Mouse (Mus musculus): Measurements from ENCODE around the gene Glo1. TPM values are rescaled to one million over a fixed set of nuclear protein-coding genes. Genes with fewer than 3 reads are reported as not detected.

Gene Glo1
- total and polyA plus RNA-seq, 3 experiments = 65.7 to 164 (median 146) TPM

DNA sequence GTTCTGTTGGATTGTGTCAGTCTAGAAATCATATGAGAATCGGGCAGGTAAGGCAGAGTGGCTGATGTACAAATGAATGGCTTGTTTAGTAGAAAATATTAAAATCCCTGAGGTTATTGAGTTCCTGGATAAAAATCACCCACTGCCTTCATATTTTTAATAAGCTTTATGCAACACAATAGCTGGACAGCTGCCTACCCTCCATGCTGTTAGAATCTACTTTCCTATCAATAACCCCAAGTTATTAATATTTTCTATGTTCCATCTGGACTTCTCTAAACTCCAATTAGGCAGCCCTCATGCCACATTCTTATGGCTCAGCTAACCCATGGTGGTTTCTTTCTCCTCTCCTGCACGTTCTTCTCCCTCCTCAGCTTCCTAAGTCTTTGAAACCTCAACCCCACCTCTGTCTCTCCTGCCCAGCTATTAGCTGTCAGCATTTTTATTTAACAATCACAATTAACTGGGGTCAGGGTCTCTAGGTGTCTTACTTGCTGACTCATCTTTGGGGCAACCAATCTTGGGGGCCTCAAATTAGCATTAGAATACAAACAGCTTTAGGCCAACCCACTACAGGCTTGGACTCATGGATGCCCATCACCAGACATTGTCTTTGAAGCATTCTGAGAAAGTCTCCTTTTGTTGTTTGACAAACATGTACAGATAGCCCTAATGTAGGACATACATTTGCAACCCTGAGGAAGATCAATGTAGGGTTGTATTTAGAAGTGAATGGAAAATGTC is 43.2 kb downstream of the Glo1 start:
- intact Hi-C loops (cut with DNase I) = no loop called here
- Histone ChIP-seq H3K4me1 (ENCODE audit: control insufficient read depth, insufficient read depth, low read length) (no peaks in the 10 kb centered on the region), H3K27me3 (ENCODE audit: control insufficient read depth, insufficient read depth, low read length) (no peaks in the 10 kb centered on the region), H3K36me3 (ENCODE audit: control insufficient read depth, insufficient read depth, low read length) (no peaks in the 10 kb centered on the region), H3K79me2 (replicated peaks; ENCODE audit: control insufficient read depth, insufficient read depth, low read length) (no peaks in the 10 kb centered on the region), H3K27ac (no peak overlapping the region), H3K4me3 (no peak overlapping the region), H3K9ac (ENCODE audit: low read depth, low read length) (no peak overlapping the region)
- 82% methylated on average over 2 of the region's 2 CpGs for WGBS
- no peak for TF ChIP-seq CTCF (IDR thresholded peaks at IDR 0.05)
- TF ChIP-seq EP300 (IDR thresholded peaks at IDR 0.05; ENCODE audit: insufficient read depth, low read depth, low read length) = no peak
- no peak for TF ChIP-seq POLR2A (IDR thresholded peaks at IDR 0.05; ENCODE audit: insufficient read depth, low read depth, low read length)
- DNase-seq = no peak

DNA sequence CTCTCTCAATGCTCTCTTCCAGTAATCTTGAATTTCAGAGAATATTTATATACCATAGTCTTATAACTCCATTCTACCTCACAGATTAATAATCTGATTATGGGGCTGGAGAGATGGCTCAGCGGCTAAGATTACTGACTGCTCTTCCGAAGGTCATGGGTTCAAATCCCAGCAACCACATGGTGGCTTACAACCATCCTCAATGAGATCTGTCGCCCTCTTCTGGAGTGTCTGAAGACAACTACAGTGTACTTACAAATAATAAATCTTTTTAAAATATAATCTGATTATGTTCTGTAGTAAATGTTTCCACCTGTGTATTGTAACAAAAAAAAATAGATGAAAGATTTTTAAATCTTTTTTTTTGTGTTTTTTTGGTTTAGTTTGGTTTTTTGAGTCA is 44.4 kb downstream of the Glo1 start:
- H3K4me3 ChIP-seq = no peak overlapping the region
- no peaks in the 10 kb centered on the region for H3K27me3 ChIP-seq (ENCODE audit: control insufficient read depth, insufficient read depth, low read length)
- H3K79me2 ChIP-seq (replicated peaks; ENCODE audit: control insufficient read depth, insufficient read depth, low read length) = no peaks in the 10 kb centered on the region
- WGBS = 87% methylated on average over 3 of the region's 3 CpGs
- intact Hi-C loops (cut with DNase I) = no loop called here
- no peaks in the 10 kb centered on the region for H3K4me1 ChIP-seq (ENCODE audit: control insufficient read depth, insufficient read depth, low read length)
- H3K36me3 ChIP-seq (ENCODE audit: control insufficient read depth, insufficient read depth, low read length) = no peaks in the 10 kb centered on the region
- H3K27ac ChIP-seq = no peak overlapping the region
- TF ChIP-seq CTCF (IDR thresholded peaks at IDR 0.05) = peak; percentile 22
- no peak for TF ChIP-seq POLR2A (IDR thresholded peaks at IDR 0.05; ENCODE audit: insufficient read depth, low read depth, low read length)
- no peak for DNase-seq
- H3K9ac ChIP-seq (ENCODE audit: low read depth, low read length) = no peak overlapping the region

DNA sequence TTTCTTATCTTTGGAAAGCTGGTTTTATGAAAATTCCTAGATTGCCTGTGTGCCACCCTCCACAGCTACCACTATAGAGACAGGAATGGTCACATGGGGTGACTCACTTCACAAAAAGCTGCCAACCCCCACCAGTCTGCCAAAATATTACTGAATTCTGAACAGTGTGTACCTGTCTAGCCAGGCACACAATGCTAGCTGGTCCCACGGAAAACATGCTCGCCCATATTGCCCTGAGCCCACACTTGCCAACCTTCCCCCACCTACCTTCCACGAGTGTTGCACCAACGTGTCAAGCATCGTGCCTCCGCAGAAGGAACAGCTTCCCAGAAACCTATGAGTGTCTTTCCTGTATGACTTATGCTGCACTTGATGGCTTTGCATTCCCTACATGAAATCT is 45.5 kb downstream of the Glo1 start:
- intact Hi-C loops (cut with DNase I) = no loop called here
- 84% methylated on average over 6 of the region's 6 CpGs for WGBS

DNA sequence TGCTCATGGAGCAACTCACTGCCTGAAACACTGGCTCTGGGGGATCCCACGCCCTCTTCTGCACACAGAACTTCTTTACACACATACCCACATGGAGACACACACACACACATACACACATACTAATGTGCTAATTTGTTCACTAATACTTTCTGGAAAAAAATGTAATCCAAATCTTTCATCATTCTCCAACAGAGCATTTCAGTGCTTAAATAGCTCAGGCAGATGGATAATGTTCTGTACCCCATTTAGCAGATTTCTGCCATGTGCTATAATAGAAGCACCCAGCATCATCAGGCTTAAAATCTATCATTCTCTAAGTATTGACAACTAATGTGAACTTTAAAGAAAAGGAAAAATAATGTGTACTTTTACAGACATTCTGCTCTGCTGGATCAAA is 45.9 kb downstream of the Glo1 start:
- WGBS = 71% methylated on average over 1 of the region's 1 CpGs
- intact Hi-C loops (cut with DNase I) = no loop called here

More for the DNA sequence above, 45.5 kb downstream of the Glo1 start:
- no peak overlapping the region for H3K4me3 ChIP-seq
- H3K79me2 ChIP-seq (replicated peaks; ENCODE audit: control insufficient read depth, insufficient read depth, low read length) = no peaks in the 10 kb centered on the region
- no peak for DNase-seq
- H3K27me3 ChIP-seq (ENCODE audit: control insufficient read depth, insufficient read depth, low read length) = no peaks in the 10 kb centered on the region
- TF ChIP-seq CTCF (IDR thresholded peaks at IDR 0.05) = no peak
- no peak overlapping the region for H3K9ac ChIP-seq (ENCODE audit: low read depth, low read length)
- H3K36me3 ChIP-seq (ENCODE audit: control insufficient read depth, insufficient read depth, low read length) = no peaks in the 10 kb centered on the region
- peaks cover 3% of the 10 kb centered on the region for H3K4me1 ChIP-seq (ENCODE audit: control insufficient read depth, insufficient read depth, low read length)
- H3K27ac ChIP-seq = no peak overlapping the region

DNA sequence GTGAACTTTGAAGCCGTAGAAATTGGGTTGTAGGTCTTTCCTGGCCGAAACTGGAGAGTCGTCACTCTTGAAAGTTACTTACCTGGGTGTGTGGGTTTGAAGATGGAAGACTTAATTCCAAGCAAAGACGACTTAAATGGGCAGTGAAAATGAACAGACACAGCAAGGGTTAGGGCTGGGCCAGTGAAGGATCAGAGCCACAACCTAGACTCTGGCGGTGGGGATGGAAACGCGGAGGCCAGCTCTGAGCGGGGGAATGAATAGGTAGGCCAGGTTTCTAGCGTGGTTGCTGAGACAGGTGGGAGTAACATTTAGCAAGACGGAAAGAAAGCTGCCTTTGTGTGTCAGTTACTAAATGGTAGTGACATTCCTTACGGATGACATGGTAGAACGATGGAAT is 49.7 kb downstream of the Glo1 start:
- Histone ChIP-seq H3K9ac (ENCODE audit: low read depth, low read length) (peak overlapping the region; percentile 85), H3K4me1 (ENCODE audit: control insufficient read depth, insufficient read depth, low read length) (peaks cover 9% of the 10 kb centered on the region), H3K27ac (peak overlapping the region; percentile 97; the same call in 1 of the 2 replicates), H3K4me3 (peak overlapping the region; percentile 89), H3K27me3 (ENCODE audit: control insufficient read depth, insufficient read depth, low read length) (no peaks in the 10 kb centered on the region), H3K36me3 (ENCODE audit: control insufficient read depth, insufficient read depth, low read length) (no peaks in the 10 kb centered on the region), H3K79me2 (replicated peaks; ENCODE audit: control insufficient read depth, insufficient read depth, low read length) (0 out of 2 replicates have a peak, but pooled peaks cover under 1% of the 10 kb centered on the region)
- DNase-seq = no peak
- 45% methylated on average over 12 of the region's 12 CpGs for WGBS
- TF ChIP-seq EP300 (IDR thresholded peaks at IDR 0.05; ENCODE audit: insufficient read depth, low read depth, low read length) (no peak), CTCF (IDR thresholded peaks at IDR 0.05) (no peak), POLR2A (IDR thresholded peaks at IDR 0.05; ENCODE audit: insufficient read depth, low read depth, low read length) (no peak)
- intact Hi-C loops (cut with DNase I) = loop anchor here (2.0 kb wide), 1 partner anchor 36 kb away; no protein-coding TSS in a partner anchor

More for the DNA sequence above, 45.9 kb downstream of the Glo1 start:
- Histone ChIP-seq H3K4me1 (ENCODE audit: control insufficient read depth, insufficient read depth, low read length) (peaks cover 3% of the 10 kb centered on the region), H3K4me3 (no peak overlapping the region), H3K27ac (no peak overlapping the region), H3K36me3 (ENCODE audit: control insufficient read depth, insufficient read depth, low read length) (no peaks in the 10 kb centered on the region), H3K27me3 (ENCODE audit: control insufficient read depth, insufficient read depth, low read length) (no peaks in the 10 kb centered on the region), H3K79me2 (replicated peaks; ENCODE audit: control insufficient read depth, insufficient read depth, low read length) (no peaks in the 10 kb centered on the region), H3K9ac (ENCODE audit: low read depth, low read length) (no peak overlapping the region)
- DNase-seq = no peak
- TF ChIP-seq POLR2A (IDR thresholded peaks at IDR 0.05; ENCODE audit: insufficient read depth, low read depth, low read length) = no peak
- no peak for TF ChIP-seq EP300 (IDR thresholded peaks at IDR 0.05; ENCODE audit: insufficient read depth, low read depth, low read length)
- no peak for TF ChIP-seq CTCF (IDR thresholded peaks at IDR 0.05)

DNA sequence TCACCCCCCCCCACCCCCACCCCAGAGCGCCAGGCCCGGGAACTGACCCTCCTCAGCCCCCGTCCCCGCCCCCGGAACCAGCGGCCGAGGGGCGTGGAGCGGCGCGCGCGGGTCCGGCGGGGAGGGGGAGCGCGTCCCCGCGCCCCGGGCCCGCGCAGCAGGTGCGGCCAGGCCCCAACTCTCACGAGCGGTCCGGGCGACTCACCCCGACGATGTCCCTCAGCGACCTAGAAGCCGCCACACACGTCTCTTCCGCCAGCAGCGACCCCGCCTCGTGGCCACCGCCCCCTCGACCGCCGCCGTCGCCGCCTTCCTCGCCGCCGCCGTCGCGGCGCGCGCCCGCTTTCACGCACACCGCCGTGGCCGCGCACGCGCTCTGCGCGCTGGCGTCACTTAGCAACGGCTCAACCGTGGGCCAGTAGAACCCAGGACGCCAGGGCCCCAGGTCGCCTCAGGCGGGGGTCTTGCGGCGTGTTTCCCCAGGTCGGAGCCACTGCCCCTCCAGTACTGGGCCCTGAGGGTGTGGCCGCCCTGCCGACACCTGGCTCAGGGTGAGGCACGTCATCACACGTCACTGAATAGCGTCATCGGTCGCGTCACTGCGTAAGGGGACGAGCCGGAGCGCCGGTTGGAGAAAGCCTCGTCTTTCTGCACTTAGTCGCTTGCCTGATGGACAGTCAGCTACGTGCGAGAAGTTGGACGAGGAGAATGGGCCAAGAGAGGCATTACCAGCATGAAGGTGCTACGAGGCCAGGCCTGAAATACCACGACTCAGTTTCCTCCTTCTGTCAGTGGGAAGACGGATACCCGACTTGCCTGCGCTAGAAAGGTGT is 50.5 kb downstream of the Glo1 start, which contains the start of gene Btbd9:
Btbd9 (minus strand) TSS at position 548 of the 833 bp plus-strand sequence.
- intact Hi-C loops (cut with DNase I) = loop anchor here (2.0 kb wide), 1 partner anchor 37 kb away; no protein-coding TSS in a partner anchor
- peak within 1 kb of the TSS; percentile 97 for H3K27ac ChIP-seq
- TF ChIP-seq CTCF (IDR thresholded peaks at IDR 0.05) (no peak), EP300 (IDR thresholded peaks at IDR 0.05; ENCODE audit: insufficient read depth, low read depth, low read length) (peak; percentile 44; the same call in 1 of the 2 replicates), POLR2A (IDR thresholded peaks at IDR 0.05; ENCODE audit: insufficient read depth, low read depth, low read length) (peak; percentile 95)

More for the DNA sequence above, 50.5 kb downstream of the Glo1 start, which contains the start of gene Btbd9:
- Histone ChIP-seq H3K79me2 (replicated peaks; ENCODE audit: control insufficient read depth, insufficient read depth, low read length) (0 out of 2 replicates have a peak, but pooled peaks cover 2% of the 10 kb centered on the region), H3K4me1 (ENCODE audit: control insufficient read depth, insufficient read depth, low read length) (peaks cover 9% of the 10 kb centered on the region), H3K27me3 (ENCODE audit: control insufficient read depth, insufficient read depth, low read length) (no peaks in the 10 kb centered on the region), H3K36me3 (ENCODE audit: control insufficient read depth, insufficient read depth, low read length) (no peaks in the 10 kb centered on the region), H3K9ac (ENCODE audit: low read depth, low read length) (peak within 1 kb of the TSS; percentile 85), H3K4me3 (peak within 1 kb of the TSS; percentile 89)
- under 1% methylated on average over 84 of the region's 94 CpGs for WGBS
- peak; percentile 97 to 99 for DNase-seq
